Mouse (Mus musculus) MEL (cell line): ENCODE data around the gene Tmem239. TPM values are rescaled to one million over a fixed set of nuclear protein-coding genes. Genes with fewer than 3 reads are reported as not detected.

Source experiments
- DNase-seq: peaks from one replicate; pipeline ENCODE4 v3.0.0; 2011; ENCODE audit warnings: low read depth, low spot score
- H3K27ac ChIP-seq: 2 replicates; pipeline ENCODE4 v1.5.1; 2012; ENCODE audit warnings: low read depth, mild to moderate bottlenecking, control low read depth, low read length, moderate library complexity; ENCODE audit not compliant: control insufficient read depth
- H3K27me3 ChIP-seq, 2 experiments: fragments of 150-350 bp in 1 of 2; sonication (generic) in 1 of 2; 2 replicates each; pipeline ENCODE4 v1.6.1; 2012; ENCODE audit warnings: low read length in 2 of 2, mild to moderate bottlenecking in 2 of 2, improper control_type of control experiment in 1 of 2, moderate library complexity in 1 of 2; ENCODE audit not compliant: insufficient read depth in 2 of 2, control insufficient read depth in 1 of 2
- H3K36me3 ChIP-seq, 2 experiments: 2 replicates each; pipeline ENCODE4 v1.6.1; 2012 to 2014; ENCODE audit warnings: low read length in 2 of 2, improper control_type of control experiment in 1 of 2, inconsistent platforms in 1 of 2, mild to moderate bottlenecking in 1 of 2; ENCODE audit not compliant: insufficient read depth in 2 of 2, control insufficient read depth in 1 of 2
- H3K4me1 ChIP-seq, 2 experiments: fragments of 150-350 bp in 1 of 2; sonication (generic) in 1 of 2; 2 replicates each; pipeline ENCODE4 v1.6.1; 2012; ENCODE audit warnings: low read length in 2 of 2, improper control_type of control experiment in 1 of 2, mild to moderate bottlenecking in 1 of 2; ENCODE audit not compliant: insufficient read depth in 2 of 2, control insufficient read depth in 1 of 2
- H3K4me3 ChIP-seq, 2 experiments: fragments of 150-350 bp in 1 of 2; sonication (generic) in 1 of 2; 2 replicates each; pipeline ENCODE4 v1.5.1; 2012; ENCODE audit warnings: low read depth in 2 of 2, low read length in 2 of 2, mild to moderate bottlenecking in 2 of 2, moderate library complexity in 2 of 2, control low read depth in 1 of 2, improper control_type of control experiment in 1 of 2; ENCODE audit not compliant: control insufficient read depth in 1 of 2, insufficient read depth in 1 of 2
- H3K79me2 ChIP-seq: 2 replicates; pipeline ENCODE4 v1.6.1; 2012; ENCODE audit warnings: mild to moderate bottlenecking, low read length, moderate library complexity; ENCODE audit not compliant: control insufficient read depth, poor library complexity, insufficient read depth
- H3K9ac ChIP-seq: 2 replicates; pipeline ENCODE4 v1.6.1; 2012; ENCODE audit warnings: low read depth, mild to moderate bottlenecking, control low read depth, low read length, moderate library complexity; ENCODE audit not compliant: control insufficient read depth, poor library complexity, severe bottlenecking
- H3K9me3 ChIP-seq: fragments of 150-350 bp; sonication (generic); replicated peaks from 2 replicates; pipeline ENCODE4 v1.6.1; 2012; ENCODE audit warnings: mild to moderate bottlenecking, low read length, improper control_type of control experiment, moderate library complexity; ENCODE audit not compliant: insufficient read depth
- CHD2 ChIP-seq: IDR thresholded peaks from 2 replicates; pipeline ENCODE4 v1.6.1; 2011; ENCODE audit warnings: low read length, improper control_type of control experiment
- CTCF ChIP-seq, 3 experiments: IDR thresholded peaks in 2 of 3; conservative IDR thresholded peaks in 1 of 3; 2 replicates each; pipeline ENCODE4 v1.5.1; 2011 to 2012; ENCODE audit warnings: low read length in 3 of 3, low read depth in 2 of 3, mild to moderate bottlenecking in 2 of 3, improper control_type of control experiment in 1 of 3, inconsistent platforms in 1 of 3, mixed read lengths in 1 of 3, moderate library complexity in 1 of 3; ENCODE audit not compliant: control insufficient read depth in 1 of 3, insufficient read depth in 1 of 3, poor library complexity in 1 of 3, severe bottlenecking in 1 of 3
- E2F4 ChIP-seq: IDR thresholded peaks from 2 replicates; pipeline ENCODE4 v1.6.1; 2011; ENCODE audit warnings: low read depth, low read length, improper control_type of control experiment, borderline replicate concordance
- ETS1 ChIP-seq: IDR thresholded peaks from 2 replicates; pipeline ENCODE4 v1.6.1; 2012; ENCODE audit warnings: low read depth, mild to moderate bottlenecking, inconsistent platforms, low read length, improper control_type of control experiment, moderate library complexity
- GABPA ChIP-seq: IDR thresholded peaks from 2 replicates; pipeline ENCODE4 v1.6.1; 2012; ENCODE audit warnings: low read depth, mild to moderate bottlenecking, inconsistent platforms, low read length, improper control_type of control experiment, moderate library complexity
- JUND ChIP-seq: IDR thresholded peaks from 2 replicates; pipeline ENCODE4 v1.6.1; 2011; ENCODE audit warnings: low read depth, mild to moderate bottlenecking, improper control_type of control experiment, low read length
- MAZ ChIP-seq: IDR thresholded peaks from 2 replicates; pipeline ENCODE4 v1.6.1; 2012; ENCODE audit warnings: low read depth, mild to moderate bottlenecking, inconsistent platforms, low read length, improper control_type of control experiment
- MXI1 ChIP-seq: IDR thresholded peaks from 2 replicates; pipeline ENCODE4 v1.6.1; 2011; ENCODE audit warnings: mild to moderate bottlenecking, low read depth, low read length, improper control_type of control experiment
- POLR2A ChIP-seq, 2 experiments: IDR thresholded peaks; 2 replicates each; pipeline ENCODE4 v1.6.1; 2011 to 2012; ENCODE audit warnings: low read length in 2 of 2, mild to moderate bottlenecking in 2 of 2, control low read depth in 1 of 2, improper control_type of control experiment in 1 of 2, low read depth in 1 of 2, moderate library complexity in 1 of 2; ENCODE audit not compliant: control insufficient read depth in 1 of 2, insufficient read depth in 1 of 2, poor library complexity in 1 of 2
- POLR2AphosphoS2 ChIP-seq: IDR thresholded peaks from 2 replicates; pipeline ENCODE4 v1.6.1; 2011; ENCODE audit warnings: low read length, improper control_type of control experiment
- RAD21 ChIP-seq: IDR thresholded peaks from 2 replicates; pipeline ENCODE4 v1.6.1; 2011; ENCODE audit warnings: mild to moderate bottlenecking, low read depth, low read length, improper control_type of control experiment
- RCOR1 ChIP-seq: IDR thresholded peaks from 2 replicates; pipeline ENCODE4 v1.6.1; 2012; ENCODE audit warnings: low read depth, mild to moderate bottlenecking, inconsistent platforms, low read length, improper control_type of control experiment
- SIN3A ChIP-seq: IDR thresholded peaks from 2 replicates; pipeline ENCODE4 v1.6.1; 2012; ENCODE audit warnings: low read length, improper control_type of control experiment, inconsistent platforms
- SMC3 ChIP-seq: IDR thresholded peaks from 2 replicates; pipeline ENCODE4 v1.6.1; 2011; ENCODE audit warnings: low read depth, low read length, improper control_type of control experiment
- UBTF ChIP-seq: IDR thresholded peaks from 2 replicates; pipeline ENCODE4 v1.6.1; 2012; ENCODE audit warnings: low read depth, mild to moderate bottlenecking, inconsistent platforms, low read length, improper control_type of control experiment, moderate library complexity, borderline replicate concordance; ENCODE audit not compliant: insufficient read depth
- USF1 ChIP-seq: IDR thresholded peaks from 2 replicates; pipeline ENCODE4 v1.6.1; 2014; ENCODE audit warnings: low read depth, mild to moderate bottlenecking, inconsistent platforms, low read length, improper control_type of control experiment, moderate library complexity
- USF2 ChIP-seq, 2 experiments: IDR thresholded peaks; 2 replicates each; pipeline ENCODE4 v1.6.1; 2011 to 2012; ENCODE audit warnings: improper control_type of control experiment in 2 of 2, low read length in 2 of 2, borderline replicate concordance in 1 of 2, inconsistent platforms in 1 of 2, low read depth in 1 of 2, mild to moderate bottlenecking in 1 of 2; ENCODE audit not compliant: insufficient read depth in 1 of 2
- ZC3H11A ChIP-seq: IDR thresholded peaks from 2 replicates; pipeline ENCODE4 v1.6.1; 2012; ENCODE audit warnings: low read depth, mild to moderate bottlenecking, inconsistent platforms, low read length, improper control_type of control experiment
- ZNF384 ChIP-seq: IDR thresholded peaks from 2 replicates; pipeline ENCODE4 v1.6.1; 2012; ENCODE audit warnings: low read depth, mild to moderate bottlenecking, inconsistent platforms, low read length, improper control_type of control experiment
- polyA plus RNA-seq, 2 experiments: library from polyadenylated mRNA; stranded (reverse) in 1 of 2; unstranded in 1 of 2; fragments of >175 nt in 1 of 2; fragments of >200 nt in 1 of 2; gene quantifications; 2 replicates each; pipeline versions ENCODE4 v1.2.1 to v1.2.4; 2012; ENCODE audit warnings: low replicate concordance in 2 of 2, low read depth in 1 of 2; ENCODE audit not compliant: insufficient read length in 2 of 2, insufficient read depth in 1 of 2, missing spikeins in 1 of 2
- total RNA-seq: library from RNA; depleted of rRNA; stranded (reverse); fragments of 300-350 nt; gene quantifications from 2 replicates; pipeline ENCODE4 v1.2.3, GENCODE M21; 2012

Tmem239 gene
- total and polyA plus RNA-seq, 3 experiments = 0.11 TPM; not detected in 2

DNA sequence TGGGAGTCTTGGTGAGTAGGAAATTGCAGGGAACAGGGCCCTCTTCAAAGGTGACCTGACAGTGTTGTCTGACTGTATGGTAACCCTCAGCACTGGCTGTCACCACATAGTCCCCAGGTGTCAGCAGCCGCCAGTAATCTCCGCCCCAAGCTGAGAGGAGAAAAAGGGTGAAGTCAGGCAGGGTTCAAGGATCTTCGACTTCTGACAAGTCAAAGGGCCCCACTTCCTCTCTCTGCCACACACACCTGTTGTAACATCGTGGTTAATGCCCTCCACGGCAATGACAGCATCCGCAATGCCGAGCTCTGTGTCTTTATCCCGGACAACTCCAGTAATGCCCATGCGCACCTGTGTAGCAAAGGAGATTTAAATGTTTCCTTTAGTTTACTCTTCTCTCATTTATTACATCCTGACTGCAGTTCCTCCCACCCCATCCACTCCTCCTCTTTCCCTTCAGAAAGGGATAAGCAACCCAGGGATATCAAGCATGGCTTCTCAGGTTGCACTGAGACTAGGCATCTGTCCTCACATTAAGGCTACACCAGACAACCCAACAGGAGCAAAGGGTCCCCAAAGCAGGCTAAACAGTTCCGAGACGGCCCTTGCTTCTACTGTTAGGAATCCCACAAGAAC is 15.2 kb upstream of the Tmem239 start:
- DNase-seq = no peak
- H3K27me3 ChIP-seq = no peaks in the 10 kb centered on the region
- H3K36me3 ChIP-seq = peaks cover 0 to 5% of the 10 kb centered on the region in 2 experiments; a peak in 1 of 4 replicates
- no peaks in the 10 kb centered on the region for H3K9me3 ChIP-seq
- TF ChIP-seq GABPA = no peak
- TF ChIP-seq MAZ = no peak
- no peak for TF ChIP-seq USF2 (IDR thresholded peaks at IDR 0.05; ENCODE audit: borderline replicate concordance in 1 of 2, insufficient read depth in 1 of 2, low read depth in 1 of 2, low read length in 2 of 2)
- TF ChIP-seq ETS1 = no peak
- no peak for TF ChIP-seq JUND
- no peak for TF ChIP-seq CHD2
- TF ChIP-seq MXI1 = no peak
- TF ChIP-seq SIN3A = no peak
- TF ChIP-seq UBTF = no peak
- no peaks in the 10 kb centered on the region for H3K79me2 ChIP-seq
- no peak overlapping the region for H3K27ac ChIP-seq
- no peak overlapping the region for H3K4me3 ChIP-seq
- H3K4me1 ChIP-seq = peaks cover 0 to 6% of the 10 kb centered on the region in 2 experiments; a peak in 1 of 4 replicates
- H3K9ac ChIP-seq = no peak overlapping the region

DNA sequence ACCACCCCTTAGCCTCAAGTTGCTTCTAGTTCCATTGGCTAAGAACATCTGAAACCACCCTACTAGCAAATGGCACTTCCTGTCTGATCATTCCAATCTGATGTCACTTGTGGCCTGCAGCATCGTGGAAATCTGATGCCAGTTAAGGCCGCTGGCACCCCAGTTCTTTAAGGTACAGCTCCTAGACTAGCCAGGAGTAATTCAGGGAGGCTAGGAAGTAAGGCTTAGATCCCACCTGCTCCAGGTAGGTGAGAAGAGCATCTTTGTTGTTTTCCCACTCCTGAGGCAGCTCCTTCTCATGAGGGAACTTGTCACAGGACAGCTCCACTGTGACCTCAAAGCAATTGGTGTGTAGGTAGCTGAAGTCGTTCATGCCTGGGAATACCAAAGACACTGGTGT is 13.4 kb upstream of the Tmem239 start:
- DNase-seq = no peak
- no peak for TF ChIP-seq USF1
- TF ChIP-seq E2F4 = no peak
- H3K4me1 ChIP-seq = peaks cover 5 to 13% of the 10 kb centered on the region in 2 experiments; a peak in 3 of 4 replicates
- peaks cover 0 to 8% of the 10 kb centered on the region in 2 experiments; a peak in 1 of 4 replicates for H3K36me3 ChIP-seq
- no peak overlapping the region for H3K27ac ChIP-seq
- H3K9me3 ChIP-seq = no peaks in the 10 kb centered on the region
- no peaks in the 10 kb centered on the region for H3K27me3 ChIP-seq
- no peak overlapping the region for H3K9ac ChIP-seq
- no peak overlapping the region for H3K4me3 ChIP-seq
- H3K79me2 ChIP-seq = no peaks in the 10 kb centered on the region; the same call in 1 of the 2 replicates

DNA sequence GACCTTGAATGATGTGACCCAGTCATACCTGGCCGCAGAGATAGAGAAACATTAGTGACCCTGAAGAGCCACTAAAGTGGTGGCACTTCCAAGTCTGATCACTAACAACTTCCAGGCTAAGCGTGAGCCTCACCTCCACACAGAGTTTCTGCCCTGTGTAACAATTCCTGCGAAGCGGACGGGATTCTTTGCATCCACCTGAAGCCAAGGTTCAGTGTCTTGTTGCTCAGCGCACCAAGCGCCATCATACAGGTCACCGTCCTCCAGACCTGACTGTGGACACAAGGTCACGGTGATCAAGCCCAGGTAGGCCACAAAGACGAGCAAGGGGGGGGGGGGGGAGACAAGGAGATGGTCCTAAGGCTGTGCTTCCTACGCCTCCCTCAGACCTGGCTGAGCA is 10.6 kb upstream of the Tmem239 start:
- no peak overlapping the region for H3K9ac ChIP-seq
- no peak overlapping the region for H3K4me3 ChIP-seq
- no peak overlapping the region for H3K27ac ChIP-seq
- TF ChIP-seq RCOR1 (no peak), MAZ (no peak), RAD21 (no peak), USF1 (no peak), GABPA (no peak), SMC3 (no peak), ZNF384 (no peak), CHD2 (no peak), UBTF (no peak), POLR2A (IDR thresholded peaks at IDR 0.05; ENCODE audit: control insufficient read depth in 1 of 2, insufficient read depth in 1 of 2, low read depth in 1 of 2, low read length in 2 of 2, poor library complexity in 1 of 2) (no peak), CTCF (IDR thresholded peaks at IDR 0.05 in 2 of 3, conservative IDR thresholded peaks at IDR 0.05 in 1 of 3; ENCODE audit: control insufficient read depth in 1 of 3, insufficient read depth in 1 of 3, low read depth in 2 of 3, low read length in 3 of 3, poor library complexity in 1 of 3, severe bottlenecking in 1 of 3) (no peak), POLR2AphosphoS2 (no peak), ZC3H11A (no peak)
- no peaks in the 10 kb centered on the region; the same call in 1 of the 2 replicates for H3K79me2 ChIP-seq
- H3K36me3 ChIP-seq = peaks cover 0 to 3% of the 10 kb centered on the region in 2 experiments; a peak in 1 of 4 replicates
- no peaks in the 10 kb centered on the region for H3K9me3 ChIP-seq
- H3K4me1 ChIP-seq = peaks cover 5 to 7% of the 10 kb centered on the region in 2 experiments; a peak in 3 of 4 replicates
- no peak for DNase-seq
- no peaks in the 10 kb centered on the region for H3K27me3 ChIP-seq
